Mouse (Mus musculus) embryonic facial prominence, embryonic 10.5 days (tissue): ENCODE measurements at regions not wholly inside any gene's neighbourhood (a gene's known extent, or its start where the extent isn't known, plus 50 kb on each side); places are given as distances from the start of the nearest gene placed in this dataset.

Experiments used
- DNase-seq: peaks from one replicate; pipeline ENCODE4 v3.0.0-alpha.2; 2017; ENCODE audit warnings: low spot score
- H3K27ac ChIP-seq: fragments of 300-500 bp; sonication (generic); replicated peaks from 2 replicates; pipeline ENCODE4 v1.5.1; 2016; ENCODE audit warnings: mild to moderate bottlenecking
- H3K27me3 ChIP-seq: fragments of 300-500 bp; sonication (generic); replicated peaks from 2 replicates; pipeline ENCODE4 v1.6.1; 2016; ENCODE audit warnings: low read depth, mild to moderate bottlenecking; ENCODE audit not compliant: poor library complexity, severe bottlenecking
- H3K36me3 ChIP-seq: fragments of 300-500 bp; sonication (generic); replicated peaks from 2 replicates; pipeline ENCODE4 v1.6.1; 2016; ENCODE audit warnings: mild to moderate bottlenecking, moderate library complexity
- H3K4me1 ChIP-seq: fragments of 300-500 bp; sonication (generic); 2 replicates; pipeline ENCODE4 v1.6.1; 2016
- H3K4me3 ChIP-seq: fragments of 300-500 bp; sonication (generic); 2 replicates; pipeline ENCODE4 v1.5.1; 2016; ENCODE audit warnings: mild to moderate bottlenecking, moderate library complexity
- H3K9me3 ChIP-seq: fragments of 300-500 bp; sonication (generic); 2 replicates; pipeline ENCODE4 v1.6.1; 2016; ENCODE audit warnings: mild to moderate bottlenecking
- WGBS: fragments of 180-500 bp; shearing (Covaris S2); methylation state at CpG from one replicate; pipeline ENCODE4 v1.1.7; 2016; 5-methylcytosine and 5-hydroxymethylcytosine counted together

GRCm38 (mm10) chr7:133202092-133202880 lies 78.1 kb upstream of the Ctbp2 start:
- H3K27ac ChIP-seq, result no peak overlapping the region
- 78% methylated on average over 13 of the region's 13 CpGs for WGBS
- no peaks in the 10 kb centered on the region for H3K9me3 ChIP-seq
- no peak overlapping the region for H3K4me3 ChIP-seq
- no peak for DNase-seq
- H3K4me1 ChIP-seq, result peaks cover 12% of the 10 kb centered on the region
- no peaks in the 10 kb centered on the region for H3K36me3 ChIP-seq
- peaks cover 13% of the 10 kb centered on the region for H3K27me3 ChIP-seq

- peaks cover 13% of the 10 kb centered on the region; the same call in 1 of the 2 replicates for H3K27me3 ChIP-seq
- WGBS, result 66% methylated on average over 4 of the region's 4 CpGs
These were observed 74.9 kb upstream of the Ctbp2 start for GRCm38 (mm10) chr7:133199046-133199445.

GRCm38 (mm10) chr7:133189880-133190462 lies 65.8 kb upstream of the Ctbp2 start:
- no peak overlapping the region for H3K27ac ChIP-seq
- peaks cover 3% of the 10 kb centered on the region; the same call in 1 of the 2 replicates for H3K27me3 ChIP-seq
- H3K4me3 ChIP-seq, result no peak overlapping the region
- peaks cover 16% of the 10 kb centered on the region for H3K4me1 ChIP-seq
- no peaks in the 10 kb centered on the region for H3K36me3 ChIP-seq
- WGBS, result 76% methylated on average over 7 of the region's 7 CpGs
- no peak for DNase-seq
- no peaks in the 10 kb centered on the region for H3K9me3 ChIP-seq

More at GRCm38 (mm10) chr7:133199046-133199445, 74.9 kb upstream of the Ctbp2 start:
- Histone ChIP-seq H3K9me3 (no peaks in the 10 kb centered on the region), H3K4me1 (0 out of 2 replicates have a peak, but pooled peaks cover 4% of the 10 kb centered on the region), H3K4me3 (no peak overlapping the region), H3K36me3 (no peaks in the 10 kb centered on the region), H3K27ac (no peak overlapping the region)
- no peak for DNase-seq

GRCm38 (mm10) chr7:133185931-133186601 lies 61.9 kb upstream of the Ctbp2 start:
- Histone ChIP-seq H3K27me3 (no peaks in the 10 kb centered on the region), H3K36me3 (no peaks in the 10 kb centered on the region), H3K27ac (no peak overlapping the region), H3K4me3 (peak overlapping the region; percentile 40), H3K4me1 (peaks cover 20% of the 10 kb centered on the region), H3K9me3 (no peaks in the 10 kb centered on the region)
- DNase-seq, result peak; percentile 74
- 14% methylated on average over 12 of the region's 12 CpGs for WGBS

- no peak for DNase-seq
- Histone ChIP-seq H3K27me3 (no peaks in the 10 kb centered on the region), H3K27ac (no peak overlapping the region), H3K4me3 (peak overlapping the region; percentile 36; the same call in 1 of the 2 replicates), H3K4me1 (peaks cover 20% of the 10 kb centered on the region), H3K36me3 (no peaks in the 10 kb centered on the region), H3K9me3 (no peaks in the 10 kb centered on the region)
- WGBS, result 58% methylated on average over 16 of the region's 16 CpGs
These were observed 60.9 kb upstream of the Ctbp2 start for GRCm38 (mm10) chr7:133184905-133185594.

- peaks cover 25% of the 10 kb centered on the region for H3K4me1 ChIP-seq
- no peaks in the 10 kb centered on the region for H3K36me3 ChIP-seq
- no peak overlapping the region for H3K4me3 ChIP-seq
- no peak for DNase-seq
- H3K27me3 ChIP-seq, result no peaks in the 10 kb centered on the region
- WGBS, result 44% methylated on average over 2 of the region's 2 CpGs
- no peak overlapping the region for H3K27ac ChIP-seq
- H3K9me3 ChIP-seq, result no peaks in the 10 kb centered on the region
These were observed 57.2 kb upstream of the Ctbp2 start for GRCm38 (mm10) chr7:133181388-133181787.

GRCm38 (mm10) chr7:133177179-133177575 lies 53.0 kb upstream of the Ctbp2 start:
- no peaks in the 10 kb centered on the region for H3K9me3 ChIP-seq
- no peak for DNase-seq
- WGBS, result 85% methylated on average over 4 of the region's 4 CpGs
- H3K4me3 ChIP-seq, result no peak overlapping the region
- no peaks in the 10 kb centered on the region for H3K27me3 ChIP-seq
- 0 out of 2 replicates have a peak, but pooled peaks cover 7% of the 10 kb centered on the region for H3K4me1 ChIP-seq
- H3K27ac ChIP-seq, result no peak overlapping the region
- H3K36me3 ChIP-seq, result no peaks in the 10 kb centered on the region

- Histone ChIP-seq H3K27me3 (no peaks in the 10 kb centered on the region), H3K4me3 (no peak overlapping the region), H3K4me1 (0 out of 2 replicates have a peak, but pooled peaks cover 7% of the 10 kb centered on the region), H3K36me3 (no peaks in the 10 kb centered on the region), H3K27ac (no peak overlapping the region), H3K9me3 (no peaks in the 10 kb centered on the region)
- DNase-seq, result no peak
- WGBS, result 80% methylated on average over 10 of the region's 10 CpGs
These were observed 52.4 kb upstream of the Ctbp2 start for GRCm38 (mm10) chr7:133176256-133177178.
